Mouse (Mus musculus) embryo, embryonic 11 days (tissue): ENCODE results near the gene Snrpd2.
"Not testable (repeated sequence)": the region's sequence is repeated elsewhere in the genome, so short reads cannot be mapped to it uniquely, and the experiment has no call there.

Source experiments
- DNase-seq: peaks from one replicate; pipeline ENCODE4 v3.0.0-alpha.2; 2015

Gene Snrpd2

GRCm38 (mm10) chr7:19151121-19151520 is 1.6 kb downstream of the Snrpd2 start:
- not testable (repeated sequence) for DNase-seq

DNA sequence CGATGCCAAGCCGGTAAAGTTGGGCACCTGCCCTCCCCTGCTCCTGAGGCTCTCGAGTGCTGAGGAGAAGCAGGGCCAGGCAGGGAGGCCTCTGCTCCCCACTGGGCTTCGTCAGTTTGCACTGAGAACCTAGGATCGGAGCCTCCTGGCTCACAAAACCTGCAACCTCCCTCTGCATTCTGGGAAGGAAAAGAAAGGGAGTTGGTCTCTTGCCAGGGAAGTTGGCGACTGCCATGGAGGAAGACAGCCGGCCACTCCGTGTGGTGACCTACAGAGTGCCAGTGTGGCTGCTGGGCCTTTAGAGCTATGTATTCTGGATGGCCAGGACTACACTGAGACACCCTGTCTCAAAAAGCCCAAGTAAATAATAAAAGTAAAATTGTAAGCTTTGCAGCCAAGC is 5.3 kb downstream of the Snrpd2 start:
- no peak for DNase-seq

DNA sequence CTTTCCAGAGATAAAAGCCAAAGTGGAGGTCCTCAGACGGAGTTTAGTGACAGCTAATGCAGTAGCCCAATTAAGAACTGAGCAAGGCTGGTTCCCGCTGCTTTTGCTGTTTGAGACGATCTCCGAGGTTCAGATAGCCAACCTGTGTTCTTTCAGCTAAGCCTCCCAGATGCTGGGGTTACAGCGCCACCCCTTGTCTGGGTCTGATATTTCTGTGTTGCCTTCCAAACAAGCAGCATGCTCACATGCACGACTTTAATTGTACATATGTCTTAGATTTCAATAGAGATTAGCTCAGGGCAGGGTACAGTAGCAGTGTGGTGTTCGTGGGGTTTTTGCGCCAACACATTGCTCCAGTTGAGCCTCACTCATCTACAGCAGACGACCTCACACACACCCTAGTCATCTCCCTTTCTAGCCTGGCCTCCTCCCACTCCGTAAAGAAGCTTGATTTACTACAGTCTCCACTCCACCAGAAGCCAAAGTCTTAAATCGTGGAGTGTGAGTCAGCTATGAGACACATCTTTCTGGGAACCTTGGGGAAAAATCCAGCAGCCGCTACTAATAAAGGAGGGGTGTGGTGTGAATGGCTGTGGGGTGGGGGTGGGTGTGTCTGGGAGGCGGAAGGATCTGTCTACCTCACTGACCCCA is 6.4 kb downstream of the Snrpd2 start:
- no peak for DNase-seq

GRCm38 (mm10) chr7:19157160-19157800 is 7.8 kb downstream of the Snrpd2 start:
- peak; percentile 85 for DNase-seq

- DNase-seq, result no peak
Measured at GRCm38 (mm10) chr7:19158601-19159000, 9.1 kb downstream of the Snrpd2 start.

DNA sequence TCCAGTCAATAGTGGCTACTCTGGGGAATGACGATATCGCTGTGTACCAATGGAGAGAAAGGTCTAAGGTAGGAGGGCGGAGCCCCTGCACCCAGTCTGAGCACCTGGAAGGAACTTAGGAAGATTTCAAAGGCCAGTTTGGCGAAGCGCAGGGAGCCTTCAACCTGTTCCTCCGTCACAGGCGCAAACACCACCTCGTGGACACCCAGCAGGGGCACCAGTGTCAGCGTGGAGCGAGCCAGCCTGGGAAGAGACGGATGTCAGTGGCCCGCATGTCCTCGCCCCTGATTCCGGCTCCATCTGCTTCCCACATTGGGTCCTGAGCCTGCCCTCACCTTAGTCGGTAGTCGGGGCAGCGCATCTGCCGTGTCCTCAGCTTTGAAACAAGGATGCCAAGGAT is 9.9 kb downstream of the Snrpd2 start:
- DNase-seq, result no peak

DNA sequence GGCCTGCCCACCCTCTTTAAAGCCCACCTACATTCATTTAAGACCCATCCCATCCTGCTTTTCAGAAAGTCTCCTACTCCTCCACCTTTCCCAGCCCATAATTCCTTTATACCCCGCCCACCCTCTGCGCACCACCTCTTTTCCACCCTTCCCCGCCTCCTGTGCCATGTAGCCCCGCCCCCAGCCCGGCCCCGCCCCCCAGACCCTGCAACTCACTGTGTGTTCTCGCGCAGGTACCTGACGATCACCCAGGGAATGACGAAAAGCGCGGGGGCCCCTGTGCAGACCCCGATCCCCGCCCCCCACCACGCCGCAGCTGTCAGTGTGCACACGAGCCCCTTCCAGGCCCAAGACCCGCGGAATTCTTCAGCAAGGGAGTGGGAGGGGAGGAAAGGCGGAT is 10.6 kb downstream of the Snrpd2 start:
- DNase-seq, result peak; percentile 66

- DNase-seq, result no peak
Measured at GRCm38 (mm10) chr7:19162928-19163327, 13.4 kb downstream of the Snrpd2 start.

DNA sequence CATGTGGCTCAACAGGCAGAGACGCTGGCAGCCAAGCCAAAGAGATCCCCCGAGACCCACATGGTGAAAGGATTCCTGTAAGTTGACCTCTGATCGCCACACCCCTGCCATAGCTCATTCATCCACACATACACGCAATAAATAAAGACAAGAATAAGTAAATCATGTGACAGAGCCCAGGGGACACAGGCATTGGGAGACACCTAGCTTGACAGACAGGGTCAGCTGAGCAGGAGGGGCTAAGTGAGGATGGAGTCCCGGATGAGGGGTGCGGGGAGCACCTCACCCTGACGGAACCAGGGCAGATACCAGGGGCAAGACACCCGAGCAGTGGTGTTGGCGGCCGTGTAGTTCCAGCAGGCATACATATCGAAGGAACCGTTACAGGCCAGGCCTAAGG is 14.2 kb downstream of the Snrpd2 start:
- no peak for DNase-seq

DNA sequence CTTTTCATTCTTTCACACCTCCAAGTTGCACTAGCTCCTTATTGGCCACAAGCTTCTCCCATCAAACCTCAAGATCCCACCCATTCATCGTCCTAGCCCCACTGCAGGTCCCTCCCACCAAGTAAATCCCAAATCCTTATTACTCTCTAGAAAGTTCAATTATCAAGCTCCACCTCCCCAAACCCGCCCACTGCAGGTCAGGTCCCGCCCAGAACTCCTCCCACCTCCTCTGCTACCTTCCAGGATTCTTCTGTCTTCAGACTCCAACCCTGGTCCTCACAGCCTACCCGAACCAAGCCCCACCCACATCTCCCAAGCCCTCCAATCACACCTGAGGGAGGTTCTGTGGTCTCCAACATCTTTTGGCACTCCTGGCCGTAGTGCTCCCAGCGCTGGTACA is 14.7 kb downstream of the Snrpd2 start:
- DNase-seq, result peak; percentile 54

GRCm38 (mm10) chr7:19164978-19165377 is 15.5 kb downstream of the Snrpd2 start:
- peak; percentile 62 for DNase-seq

- DNase-seq, result peak; percentile 31
Measured at GRCm38 (mm10) chr7:19165656-19166423, 16.3 kb downstream of the Snrpd2 start, which contains the start of gene Gipr. Gene Gipr (minus strand): TSS chr7:19166127.

DNA sequence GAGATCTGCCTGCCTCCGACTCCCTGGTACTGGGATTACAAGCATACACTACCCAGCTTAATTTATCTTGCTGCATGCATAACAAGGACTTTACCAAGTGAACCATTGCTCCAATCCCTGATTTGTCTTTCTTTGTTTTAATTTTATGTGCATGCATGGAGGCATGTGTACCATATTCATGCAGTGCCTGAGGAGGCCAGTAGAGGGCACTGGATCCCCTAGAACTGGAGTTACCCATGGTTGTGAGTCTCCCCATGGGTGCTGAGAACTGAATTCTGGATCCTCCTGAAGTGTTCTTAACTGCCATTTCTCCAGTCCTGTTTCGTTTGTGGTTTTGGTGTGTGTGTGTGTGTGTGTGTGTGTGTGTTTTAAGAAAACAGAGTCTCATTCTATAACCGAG is 17.5 kb downstream of the Snrpd2 start:
- no peak for DNase-seq

- DNase-seq, result no peak
Measured at GRCm38 (mm10) chr7:19169506-19169905, 20.0 kb downstream of the Snrpd2 start.

GRCm38 (mm10) chr7:19170142-19170541 is 20.6 kb downstream of the Snrpd2 start:
- peak; percentile 10 for DNase-seq

GRCm38 (mm10) chr7:19171831-19172230 is 22.3 kb downstream of the Snrpd2 start:
- no peak for DNase-seq

- peak; percentile 94 for DNase-seq
Measured at GRCm38 (mm10) chr7:19172874-19173273, 23.4 kb downstream of the Snrpd2 start.

DNA sequence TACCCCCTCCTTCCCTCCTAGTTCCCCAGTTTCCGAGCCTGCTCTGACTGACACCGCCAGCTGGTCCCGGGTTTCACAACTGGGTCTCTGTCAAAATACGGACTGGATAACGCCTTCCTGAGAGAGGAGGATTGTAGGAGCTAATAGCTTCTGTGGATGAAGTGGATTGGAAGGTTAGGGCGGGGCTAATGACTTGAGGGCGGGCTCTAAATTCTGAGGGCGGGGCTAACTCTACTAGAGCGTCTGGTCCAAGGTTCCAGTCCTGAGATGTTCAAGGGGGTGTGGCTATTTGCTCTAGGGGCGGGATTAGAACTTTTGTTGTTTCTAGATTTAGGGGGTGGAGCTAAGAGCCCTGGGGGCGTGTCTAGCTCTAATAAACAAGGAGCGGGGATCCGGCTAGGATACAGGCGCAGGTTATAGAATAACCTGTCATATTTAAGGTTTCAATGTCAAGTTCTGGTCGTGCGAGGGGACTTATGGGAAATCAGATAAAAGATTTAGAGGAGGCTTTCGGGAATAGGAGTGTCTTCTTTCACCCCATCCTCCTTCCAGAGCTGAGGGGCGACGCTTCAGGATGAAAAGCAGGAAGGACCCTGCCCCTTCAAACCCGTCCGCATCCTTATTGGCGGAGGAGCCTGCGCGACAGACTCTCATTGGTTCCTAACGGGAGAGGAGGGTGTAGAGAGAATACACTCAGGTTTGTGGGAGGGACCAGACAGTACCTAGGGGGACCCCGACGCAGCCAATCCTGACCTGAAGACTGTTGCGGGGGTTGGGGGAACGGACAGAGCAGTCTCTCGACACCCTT is 26.4 kb downstream of the Snrpd2 start, which contains the start of gene Eml2:
TSS of gene Eml2 (plus strand) at position 714 of the 808 bp plus-strand sequence.
- DNase-seq, result peak; percentile 74

DNA sequence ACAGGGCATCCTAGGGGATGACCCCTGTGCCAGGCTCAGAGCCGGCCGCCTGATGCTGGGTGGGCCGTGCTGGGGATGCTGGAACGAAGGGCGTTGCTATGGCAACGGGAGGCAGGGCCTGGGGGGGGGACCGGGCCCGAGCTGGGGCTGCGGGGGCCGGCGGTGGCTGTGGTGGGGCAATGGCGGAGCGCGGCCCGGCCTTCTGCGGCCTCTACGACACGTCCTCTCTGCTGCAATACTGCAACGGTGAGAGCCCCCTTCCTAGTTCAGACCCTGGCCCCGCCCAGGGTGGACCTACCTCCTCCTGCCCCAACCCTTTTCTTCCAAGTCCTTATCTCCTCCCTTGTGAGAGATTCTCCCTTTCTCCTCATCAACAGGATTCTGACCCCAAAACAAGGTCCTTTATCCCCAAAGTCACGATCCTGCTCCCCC is 27.0 kb downstream of the Snrpd2 start:
- no peak for DNase-seq

GRCm38 (mm10) chr7:19177216-19177615 is 27.7 kb downstream of the Snrpd2 start:
- no peak for DNase-seq

- DNase-seq, result no peak
Measured at GRCm38 (mm10) chr7:19178035-19178434, 28.5 kb downstream of the Snrpd2 start.

- peak; percentile 81 for DNase-seq
Measured at GRCm38 (mm10) chr7:19178443-19179092, 29.0 kb downstream of the Snrpd2 start.
